Mouse (Mus musculus) kidney, postnatal 10 days (tissue): ENCODE results near the gene Nptn.

Source experiments
- DNase-seq: peaks from one replicate; pipeline ENCODE4 v3.0.0; 2021; ENCODE audit warnings: mixed read lengths

Gene Nptn

DNA sequence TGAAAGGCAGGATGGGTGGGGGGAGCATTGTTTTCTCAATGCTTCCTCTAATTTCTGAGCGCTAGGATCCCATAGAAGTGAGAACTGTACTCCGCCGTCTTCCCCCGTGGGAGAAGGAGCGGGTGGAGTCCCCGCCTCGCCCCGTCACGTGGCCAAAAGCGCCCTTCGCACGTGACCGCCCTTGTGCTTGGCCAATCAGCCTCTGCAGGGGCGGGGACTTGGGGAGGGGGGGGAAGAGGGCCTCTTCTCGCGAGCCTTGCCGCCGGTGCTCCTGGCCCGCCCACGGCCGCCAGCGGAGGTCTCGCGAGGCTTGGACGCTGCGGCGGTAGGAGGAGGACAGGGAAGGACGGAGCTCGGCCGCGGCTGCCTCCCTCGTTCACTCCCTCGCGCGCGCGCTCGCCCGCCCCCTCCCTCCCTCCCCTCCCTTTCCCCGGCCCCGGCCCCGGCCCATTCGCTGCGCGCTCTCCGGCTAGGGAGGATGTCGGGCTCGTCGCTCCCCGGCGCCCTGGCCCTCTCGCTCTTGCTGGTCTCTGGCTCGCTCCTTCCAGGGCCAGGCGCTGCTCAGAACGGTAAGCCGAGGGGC is at the start of gene Nptn:
Nptn (plus strand) TSS at position 283 of the 583 bp plus-strand sequence.
- peak; percentile 99 for DNase-seq

DNA sequence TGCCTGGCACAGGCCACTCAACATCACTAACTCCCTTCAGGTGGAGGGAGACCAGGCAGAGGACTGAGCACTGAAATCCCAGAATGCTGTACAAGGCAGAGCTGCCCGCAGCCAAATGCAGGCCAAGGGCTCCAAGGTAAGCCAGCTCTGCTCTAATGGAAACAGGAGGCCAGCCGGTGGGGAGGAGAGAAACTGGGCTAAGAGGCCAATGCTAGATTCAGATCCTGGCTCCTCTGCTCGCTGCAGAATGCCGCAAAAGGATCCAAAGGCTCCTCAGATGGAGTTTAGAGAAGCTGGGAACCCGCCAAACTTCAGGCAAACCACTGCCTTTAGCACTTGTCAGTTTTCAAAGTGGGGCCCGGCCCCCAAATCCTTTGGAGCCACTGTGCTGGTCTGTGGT is 48.7 kb upstream of the Nptn start:
- no peak for DNase-seq

DNA sequence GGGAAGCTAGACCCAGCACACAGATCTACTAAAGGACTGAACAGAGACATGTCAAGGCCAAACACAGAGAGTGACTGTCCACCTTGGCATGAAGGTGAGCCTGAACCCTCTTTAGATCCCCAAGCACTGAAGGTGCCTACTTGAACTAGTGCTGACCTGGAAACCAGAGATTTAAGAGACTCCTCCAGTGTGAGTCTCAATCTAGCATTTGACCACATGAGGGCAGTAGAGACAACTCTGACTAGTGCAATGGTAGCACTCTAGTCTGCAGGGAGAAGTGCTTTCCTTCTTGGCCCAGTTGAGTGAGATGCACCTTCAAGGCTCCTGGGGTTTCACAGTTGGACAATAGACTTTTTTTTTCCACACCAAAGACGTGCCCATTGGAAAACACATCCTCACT is 47.3 kb upstream of the Nptn start:
- DNase-seq = peak; percentile 73

DNA sequence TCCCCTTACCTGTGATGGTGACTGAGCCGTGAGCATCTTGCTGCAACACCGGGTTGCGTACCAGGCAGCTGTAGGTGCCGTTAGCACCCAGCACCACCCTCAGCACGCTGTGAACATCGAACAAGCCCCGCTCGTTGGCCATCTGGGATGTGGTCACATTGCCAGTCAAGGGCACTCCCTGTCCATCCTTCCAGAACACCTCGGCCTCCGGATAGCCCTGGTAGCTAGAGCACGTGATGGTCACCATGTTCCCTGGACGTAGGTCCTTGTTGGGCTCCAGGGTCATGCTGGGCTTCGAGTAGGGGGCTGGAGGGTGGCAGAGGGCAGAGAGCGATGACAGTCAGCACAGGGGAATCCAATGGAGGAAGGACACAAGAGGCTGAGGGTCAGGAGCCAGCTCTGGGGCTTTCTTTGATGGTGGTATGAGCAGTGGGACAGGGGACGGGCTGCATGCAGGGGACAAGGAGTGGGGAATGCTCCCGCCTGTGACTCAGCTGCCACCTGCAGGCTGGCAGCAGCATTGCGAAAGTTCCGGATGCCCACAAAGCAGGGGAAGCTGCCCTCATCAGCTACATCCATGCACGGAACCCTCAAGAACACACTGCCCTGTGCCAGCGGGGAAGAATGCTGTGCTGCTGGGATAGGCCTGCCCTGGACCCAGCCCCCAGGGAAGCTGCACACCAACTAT is 46.4 kb upstream of the Nptn start:
- DNase-seq = peak; percentile 51

DNA sequence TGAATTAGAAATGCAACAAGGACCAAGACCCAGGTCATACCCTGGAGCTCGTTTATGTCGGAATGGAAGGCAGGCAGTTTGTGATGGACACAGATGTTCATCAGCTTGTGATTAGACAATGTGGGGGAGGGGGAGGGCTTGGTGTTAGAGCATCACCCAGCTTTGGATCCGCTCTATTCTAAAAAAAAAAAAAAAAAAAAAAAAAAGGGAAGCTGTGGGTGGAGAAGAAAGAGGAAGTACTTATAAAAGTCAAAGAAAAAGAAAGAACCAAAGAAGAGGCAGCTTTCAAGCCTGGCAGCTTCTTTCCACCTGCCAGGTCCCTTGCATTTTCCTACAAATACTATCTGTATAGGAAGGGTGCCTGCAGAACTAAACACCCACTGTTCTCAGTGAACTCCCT is 44.3 kb upstream of the Nptn start:
- DNase-seq = no peak

DNA sequence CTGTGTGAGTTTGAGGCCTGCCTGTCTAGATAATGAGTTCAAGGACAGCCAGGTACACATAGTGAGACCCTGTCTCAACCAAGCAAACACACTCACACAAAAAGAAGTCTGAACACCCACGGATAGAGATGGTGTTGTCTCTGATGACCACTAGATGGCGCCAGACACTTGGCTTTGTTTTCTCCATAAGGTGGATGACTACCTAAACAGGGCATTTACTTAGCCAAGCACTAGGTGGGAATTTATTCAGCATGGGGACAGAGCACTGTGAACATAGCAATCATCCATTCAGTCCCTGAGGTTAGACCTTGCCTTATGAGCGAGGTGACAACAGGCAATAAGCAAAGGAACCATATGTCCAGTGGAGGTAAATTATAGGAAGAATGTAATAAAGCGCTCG is 42.2 kb upstream of the Nptn start:
- DNase-seq = peak; percentile 69

DNA sequence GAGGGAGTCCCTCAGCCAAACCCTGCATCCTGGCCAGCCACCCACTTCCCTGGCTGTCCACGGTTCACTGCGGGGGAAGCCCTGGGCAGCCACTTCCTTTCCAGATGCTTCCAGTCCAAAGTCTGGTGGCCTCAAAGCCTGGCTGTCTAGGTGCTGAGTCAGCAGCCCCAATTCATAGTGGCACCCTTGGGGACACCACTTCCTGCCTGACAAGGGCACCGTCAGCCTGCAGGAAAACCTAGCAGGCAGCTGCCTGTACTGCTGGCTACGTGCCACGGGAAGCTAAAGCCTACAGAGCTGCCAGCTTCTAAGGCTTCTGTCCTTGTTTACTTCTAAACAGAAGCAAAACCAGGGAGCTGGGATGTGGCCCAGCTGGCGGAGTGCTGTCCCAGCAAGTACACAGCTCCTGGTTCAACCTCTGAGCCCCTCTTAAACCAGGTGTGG is 40.1 kb upstream of the Nptn start:
- peak; percentile 92 for DNase-seq

DNA sequence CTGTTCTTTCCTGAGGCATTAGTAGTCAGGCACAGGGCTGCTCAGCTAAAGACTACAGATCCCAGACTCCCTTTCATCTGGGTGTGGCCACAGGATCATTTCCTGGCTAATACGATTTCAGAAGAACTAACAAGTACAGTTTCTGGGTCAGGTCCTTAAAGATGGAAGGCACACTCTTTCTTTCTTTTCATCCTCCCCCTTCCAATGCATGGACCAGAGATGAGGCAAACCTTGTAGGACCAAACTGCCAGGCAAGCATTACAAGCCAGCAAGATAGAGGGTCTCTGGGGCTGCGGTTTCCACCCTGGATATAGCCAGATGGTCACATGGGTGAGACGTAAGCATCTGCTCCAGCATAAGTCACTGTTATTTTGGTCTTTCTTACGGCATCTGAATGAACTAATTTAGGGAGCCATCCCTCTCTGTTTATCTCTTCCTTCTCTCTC is 37.1 kb upstream of the Nptn start:
- DNase-seq = no peak

DNA sequence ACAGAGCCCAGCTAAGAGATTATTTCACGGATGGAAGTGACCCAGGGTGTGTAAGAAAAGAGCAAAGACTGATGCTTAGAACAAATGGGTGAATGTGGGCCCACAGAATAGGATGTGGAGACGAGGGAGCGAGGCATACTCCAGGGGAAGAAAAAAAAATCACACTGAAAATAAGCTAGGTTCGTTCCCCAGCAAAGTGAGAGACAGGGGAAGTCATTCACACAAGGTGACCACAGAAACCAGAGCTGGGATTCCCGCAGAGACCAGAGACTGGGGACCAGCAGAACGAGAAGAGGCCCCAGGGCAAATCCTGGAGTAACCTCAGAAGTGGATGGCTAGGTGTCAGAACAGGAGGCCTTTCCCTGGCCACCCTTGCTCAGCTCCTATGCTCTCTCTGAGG is 36.6 kb upstream of the Nptn start:
- DNase-seq = no peak

DNA sequence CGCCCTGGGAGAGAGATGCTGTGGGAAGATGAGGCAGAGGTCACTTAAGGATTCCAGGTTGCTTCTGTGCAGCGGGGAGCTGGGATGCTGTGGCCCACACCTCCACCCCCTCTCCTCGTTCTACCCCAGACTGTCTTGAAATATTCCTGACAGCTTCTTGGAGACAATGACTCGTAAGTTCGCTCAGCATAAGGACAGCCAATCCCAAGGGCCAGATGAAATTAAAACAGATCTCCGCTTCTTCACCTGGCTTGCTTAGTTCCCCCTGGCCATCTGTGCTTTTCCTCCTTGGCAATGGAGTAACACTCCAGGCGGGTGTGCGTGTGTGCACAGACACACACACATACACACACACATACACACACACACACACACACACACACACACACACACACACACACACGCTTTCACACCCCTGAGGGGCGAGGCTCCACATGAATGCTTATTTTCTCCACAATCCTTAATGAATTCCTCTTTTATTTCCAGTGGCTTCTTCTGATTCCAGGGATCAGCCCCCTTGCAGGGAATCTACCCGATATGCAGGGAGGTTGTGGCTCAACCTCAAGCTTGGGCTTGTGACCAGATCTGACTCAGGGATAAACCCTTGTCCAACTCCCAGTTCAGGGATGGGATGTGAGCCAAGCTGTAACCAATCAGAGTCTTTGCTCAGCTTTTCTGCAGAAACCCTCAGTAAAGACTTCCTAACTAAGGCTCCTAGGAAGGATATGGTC is 35.2 kb upstream of the Nptn start:
- DNase-seq = no peak

DNA sequence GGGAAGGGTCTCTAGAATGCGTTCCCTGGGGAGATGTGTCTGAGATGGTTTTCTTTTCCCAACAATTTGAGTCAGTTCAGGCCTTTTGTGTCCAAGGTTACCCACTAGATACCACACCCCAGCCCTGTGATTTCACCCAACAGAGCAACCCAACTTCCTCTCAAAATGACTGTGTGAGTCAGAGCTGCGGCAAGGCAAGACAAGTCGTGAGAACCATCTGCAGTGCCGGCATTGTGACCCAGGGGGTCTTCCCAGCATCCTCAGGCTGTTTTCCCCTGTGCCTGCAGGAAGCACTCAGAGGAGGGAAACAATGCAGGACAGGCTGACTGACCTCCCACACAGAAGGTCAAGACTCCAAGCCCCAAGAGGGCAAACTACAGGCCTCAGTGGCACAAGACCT is 33.1 kb upstream of the Nptn start:
- DNase-seq = no peak

DNA sequence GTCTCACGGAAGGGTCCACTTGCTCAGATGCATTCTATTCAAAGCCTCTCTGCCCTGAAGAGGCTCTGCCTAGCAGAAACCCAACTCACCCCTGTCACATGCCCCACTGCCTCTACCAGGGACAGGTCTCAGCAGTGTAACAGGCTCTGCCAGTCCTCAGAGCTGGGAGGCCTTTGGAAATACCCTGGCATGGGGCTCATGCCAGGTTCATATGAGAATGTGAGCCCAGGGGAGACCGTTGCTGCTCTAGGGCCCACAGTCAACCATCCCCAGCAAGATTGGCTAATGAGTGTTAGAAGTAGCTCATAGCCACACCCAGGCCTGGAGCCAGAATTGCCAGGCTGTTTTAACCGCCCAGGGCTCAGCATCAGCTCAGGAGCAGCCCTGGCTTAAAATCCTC is 32.3 kb upstream of the Nptn start:
- DNase-seq = peak; percentile 42

DNA sequence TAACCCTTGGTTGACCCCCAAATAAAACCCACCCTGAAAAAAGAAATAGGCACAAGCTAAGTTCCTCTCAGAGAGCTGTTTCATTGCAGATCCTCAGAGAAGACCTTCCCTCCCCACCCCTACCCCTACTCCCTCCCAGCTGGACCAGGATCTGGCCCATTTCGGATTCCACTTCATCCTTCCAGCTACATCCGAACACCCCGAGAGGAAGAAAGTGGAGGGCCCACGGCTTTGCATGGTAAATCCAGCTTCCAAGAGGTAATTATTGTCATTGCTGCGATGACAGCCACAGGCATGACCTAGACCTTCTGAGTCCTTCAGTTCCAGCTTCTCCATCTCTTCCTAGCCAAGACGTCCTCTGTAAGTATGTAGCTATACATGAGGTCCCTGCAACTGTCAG is 31.1 kb upstream of the Nptn start:
- DNase-seq = no peak

DNA sequence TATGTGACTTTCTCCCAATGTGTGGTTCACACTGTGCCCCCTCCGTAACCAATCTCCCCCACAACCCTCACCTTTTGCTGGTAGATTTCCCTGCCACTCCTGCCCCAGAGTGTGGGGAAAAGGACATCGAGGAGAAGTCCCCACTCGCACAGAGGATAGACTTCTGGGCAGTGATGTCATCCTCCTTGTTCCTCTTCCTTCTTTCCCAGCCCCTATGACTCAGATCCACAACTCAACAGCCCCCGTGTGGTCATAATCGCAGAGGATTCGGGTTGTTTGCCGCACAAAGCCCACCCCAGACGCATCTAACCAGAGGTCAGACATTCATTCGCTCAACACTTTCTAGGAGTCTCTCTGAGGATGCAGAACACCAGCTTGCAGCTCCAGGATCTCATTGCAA is 30.0 kb upstream of the Nptn start:
- no peak for DNase-seq

DNA sequence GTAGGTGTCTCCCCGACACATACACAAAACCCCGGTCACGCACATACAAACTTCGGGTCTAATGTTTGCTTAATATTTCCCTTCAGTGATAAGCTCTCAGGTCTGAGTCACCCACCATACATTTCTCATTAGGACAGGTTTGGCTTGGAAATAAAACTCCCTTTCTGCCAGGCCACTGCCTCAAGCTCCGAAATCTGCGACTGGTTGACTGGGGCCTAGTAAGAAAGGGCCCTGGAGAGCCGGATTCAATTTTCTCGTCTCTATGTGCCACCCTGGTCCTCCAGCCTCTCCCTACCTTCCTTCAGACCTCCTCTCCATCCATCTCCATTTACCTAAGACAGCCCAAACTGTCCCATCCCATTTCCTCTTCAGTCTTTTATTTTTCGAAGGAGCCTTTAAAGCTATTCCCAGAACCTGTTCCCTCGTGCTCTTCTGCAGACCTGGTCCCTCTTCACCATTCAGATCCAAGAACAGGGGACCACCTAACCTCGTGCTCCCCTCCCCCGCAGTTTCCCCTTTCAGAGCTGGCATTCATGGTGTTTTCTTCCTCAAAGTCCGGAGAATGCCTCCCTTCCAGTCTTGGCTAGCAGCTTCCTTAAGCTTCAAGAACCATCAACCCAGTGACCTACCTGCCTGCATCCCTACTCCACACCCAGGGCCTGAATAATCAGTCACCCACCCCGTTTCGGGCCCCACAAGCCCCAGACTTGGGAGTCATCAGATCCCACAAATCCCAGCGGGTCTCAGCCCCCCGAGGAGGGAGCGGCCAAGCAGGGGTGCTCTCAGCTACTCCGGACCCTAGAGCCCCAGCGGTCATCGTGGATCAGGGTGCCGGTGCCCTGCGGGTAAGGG is 27.8 kb upstream of the Nptn start:
- DNase-seq = no peak

DNA sequence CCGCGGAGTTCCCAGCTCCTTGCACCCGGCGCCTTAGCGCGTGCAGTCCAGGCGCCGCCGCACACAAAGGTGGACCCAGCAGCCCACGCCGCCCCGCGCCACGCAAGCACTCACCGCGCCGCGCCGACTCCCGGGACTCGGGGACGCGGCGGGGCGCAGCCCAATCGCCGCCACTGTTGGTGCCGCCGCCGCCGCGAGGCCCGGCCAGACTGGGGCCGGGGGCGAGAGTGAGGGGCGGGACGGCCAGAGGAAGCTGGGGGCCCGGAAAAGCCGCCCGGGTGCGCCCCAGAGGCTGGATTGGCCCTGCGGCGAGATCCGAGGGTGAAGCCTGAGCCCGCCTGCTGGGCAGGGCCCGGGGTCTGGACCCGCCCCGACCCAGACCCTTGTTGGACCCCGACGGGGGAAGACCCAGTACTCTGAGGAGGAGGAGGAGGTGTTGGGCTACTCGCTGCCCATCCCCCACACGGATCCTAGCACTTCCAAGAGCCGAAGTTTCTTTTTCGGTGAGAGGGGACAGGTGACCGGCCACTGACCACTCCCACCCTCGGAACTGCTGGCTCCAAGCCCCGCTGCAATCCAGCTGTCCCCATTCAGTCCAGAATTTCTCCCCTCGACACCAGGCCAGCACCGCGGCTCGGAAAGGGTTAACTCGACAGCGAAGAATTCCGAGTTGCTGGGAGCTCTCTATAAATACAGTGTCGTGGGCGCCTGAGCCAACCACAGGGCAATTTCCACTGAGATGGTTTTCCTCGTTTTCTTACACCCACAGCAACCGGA is 26.9 kb upstream of the Nptn start, which contains the start of gene Cd276:
Cd276 (minus strand) TSS at position 530 of the 777 bp plus-strand sequence.
- peak; percentile 79 for DNase-seq

DNA sequence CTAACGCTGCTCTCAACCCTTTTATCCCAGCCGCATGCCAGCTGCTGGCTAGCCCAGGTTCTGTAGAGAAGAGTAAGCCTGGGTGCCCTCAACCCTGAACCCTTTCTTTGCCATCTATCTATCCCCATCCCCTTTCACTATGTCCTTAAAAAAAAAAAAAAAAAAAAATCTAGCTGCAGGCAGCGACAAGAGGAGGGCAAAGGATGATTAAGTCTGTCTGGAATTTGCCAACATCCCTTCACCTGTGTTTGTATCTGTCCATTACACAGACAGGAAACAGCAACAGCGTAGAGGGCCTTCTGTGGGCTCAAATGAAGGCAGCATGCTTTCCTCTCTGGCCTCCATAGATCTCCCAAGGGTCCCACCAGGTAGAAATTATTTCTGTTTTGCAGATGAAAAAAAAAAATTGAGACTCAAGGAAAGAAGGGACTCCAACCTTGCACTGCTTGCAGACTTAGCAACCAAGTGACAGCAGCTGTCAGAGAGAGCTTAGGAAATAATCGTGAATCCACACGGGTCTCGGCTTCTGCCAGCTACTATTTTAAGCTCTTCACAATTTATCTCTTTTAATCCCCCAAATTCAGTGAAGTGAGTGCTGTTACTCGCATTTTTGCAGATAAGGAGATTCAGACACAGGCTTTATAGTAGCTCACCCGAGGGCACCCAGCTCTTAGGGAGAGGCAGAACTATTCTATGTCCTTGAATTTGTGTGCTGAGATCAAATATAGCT is 26.2 kb upstream of the Nptn start:
- no peak for DNase-seq

DNA sequence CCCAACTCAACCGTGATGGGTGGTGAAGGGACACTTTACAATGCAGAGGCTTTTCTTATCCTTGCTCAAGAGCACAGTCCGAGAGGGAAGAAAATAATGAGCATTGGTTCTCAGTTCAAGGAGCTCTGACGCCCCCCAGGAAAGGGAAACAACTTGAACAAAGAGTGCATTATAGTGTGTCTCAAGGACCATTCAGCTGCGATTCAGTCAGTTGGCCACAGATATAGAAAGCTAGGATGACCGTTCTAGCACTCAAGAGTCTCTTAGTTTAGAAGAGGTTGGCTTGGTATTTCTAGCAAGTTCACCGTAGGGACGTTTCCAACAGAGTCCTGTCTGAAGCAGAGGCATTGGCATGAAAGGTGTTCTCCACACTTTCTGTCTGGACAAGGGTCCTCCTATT is 25.4 kb upstream of the Nptn start:
- DNase-seq = no peak

DNA sequence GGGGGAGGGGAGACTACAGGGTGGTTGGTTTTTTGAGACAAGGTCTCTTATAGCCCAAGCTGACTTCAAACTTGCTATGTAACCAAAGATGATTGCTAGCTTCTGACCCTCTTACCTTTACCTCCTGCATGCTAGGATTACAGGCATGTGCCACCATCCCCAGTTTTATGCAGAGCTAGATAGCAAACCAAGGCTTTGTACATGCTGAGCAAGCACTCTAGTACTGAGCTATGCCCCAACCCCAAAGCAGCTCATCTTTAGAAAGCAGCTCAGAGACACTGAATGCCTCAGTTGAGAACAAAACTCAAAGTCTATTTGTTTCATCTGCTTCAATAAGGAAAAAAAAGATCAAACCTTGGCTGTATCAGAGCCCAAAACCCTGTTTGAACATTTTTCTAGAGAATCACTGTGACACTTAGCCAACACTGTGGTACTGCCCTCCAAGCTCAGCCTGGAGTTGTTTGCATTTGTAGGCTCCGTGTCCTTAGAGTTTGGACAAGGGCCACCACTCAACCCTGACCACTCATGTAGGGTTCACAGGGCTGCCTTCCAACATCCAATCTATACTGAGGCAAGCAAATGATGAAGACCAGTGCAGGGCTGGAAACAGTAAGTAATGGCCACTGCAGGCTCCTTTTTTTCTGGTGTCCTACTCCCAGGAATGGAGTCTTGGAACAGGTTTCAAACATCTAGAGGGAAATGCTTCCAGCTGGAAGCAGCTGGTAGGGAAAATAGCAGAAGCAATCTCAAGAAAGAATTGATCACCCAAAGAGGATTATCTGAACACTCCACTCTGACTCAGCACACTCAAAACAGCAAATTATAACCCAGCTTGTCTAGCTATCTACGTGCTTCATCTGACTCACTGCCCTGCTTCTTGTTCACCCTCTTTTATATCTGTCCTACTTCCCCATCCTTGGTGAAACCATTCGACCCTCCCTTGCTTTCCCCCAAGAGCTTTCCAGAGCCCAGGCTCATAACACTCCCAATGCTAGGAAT is 24.3 kb upstream of the Nptn start:
- no peak for DNase-seq

DNA sequence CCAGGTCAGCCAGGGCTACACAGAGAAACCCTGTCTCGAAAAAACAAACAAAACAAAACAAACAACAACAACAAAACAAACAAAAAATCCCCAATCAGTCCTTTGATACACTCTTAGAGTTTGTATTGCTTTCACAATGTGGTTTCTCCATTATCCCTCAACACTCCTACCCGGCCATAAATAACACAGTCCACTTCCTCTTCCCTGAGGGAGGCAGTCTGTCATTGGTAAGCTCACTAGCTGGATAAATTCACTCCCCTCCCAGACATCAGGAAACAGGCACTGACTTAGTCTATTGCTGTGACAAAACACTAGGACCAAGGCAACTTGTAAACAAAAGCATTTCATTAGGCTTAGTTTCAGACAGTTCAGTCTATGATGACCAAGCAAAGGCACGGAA is 21.8 kb upstream of the Nptn start:
- DNase-seq = no peak
